Mouse (Mus musculus): ENCODE results near the gene Cyp2d34. TPM values are rescaled to one million over a fixed set of nuclear protein-coding genes. Genes with fewer than 3 reads are reported as not detected.

The Cyp2d34 gene
- polyA plus RNA-seq, 1 experiment: not detected

DNA sequence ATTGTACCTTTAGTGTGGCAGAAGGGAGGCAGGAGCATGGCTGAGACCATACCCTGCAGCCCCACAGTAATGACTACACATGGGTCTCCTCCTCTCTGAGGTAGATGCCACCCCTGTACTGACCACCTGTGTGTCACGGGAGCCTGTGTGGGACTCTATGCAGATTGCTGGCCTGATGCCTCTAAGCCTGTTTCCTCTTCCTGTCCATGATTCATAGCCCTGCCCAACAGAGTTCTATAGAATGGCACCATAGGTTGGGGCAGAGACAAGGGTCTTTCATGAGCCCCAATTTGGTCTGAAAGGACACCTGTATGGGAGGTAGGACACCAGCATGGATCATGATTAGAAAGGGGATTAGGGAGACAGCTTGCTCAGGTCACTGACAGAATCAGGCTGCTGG is 1.2 kb upstream of the Cyp2d34 start:
- Histone ChIP-seq H3K4me3 (ENCODE audit: insufficient read depth, low read length) (no peak overlapping the region), H3K27ac (ENCODE audit: insufficient read depth, low read length) (no peak overlapping the region), H3K4me1 (ENCODE audit: control insufficient read depth, insufficient read depth, low read length) (no peaks in the 10 kb centered on the region)
- TF ChIP-seq CTCF (IDR thresholded peaks at IDR 0.05; ENCODE audit: borderline replicate concordance, insufficient read depth, low read length) (no peak), POLR2A (IDR thresholded peaks at IDR 0.05; ENCODE audit: low read depth, low read length) (no peak)

DNA sequence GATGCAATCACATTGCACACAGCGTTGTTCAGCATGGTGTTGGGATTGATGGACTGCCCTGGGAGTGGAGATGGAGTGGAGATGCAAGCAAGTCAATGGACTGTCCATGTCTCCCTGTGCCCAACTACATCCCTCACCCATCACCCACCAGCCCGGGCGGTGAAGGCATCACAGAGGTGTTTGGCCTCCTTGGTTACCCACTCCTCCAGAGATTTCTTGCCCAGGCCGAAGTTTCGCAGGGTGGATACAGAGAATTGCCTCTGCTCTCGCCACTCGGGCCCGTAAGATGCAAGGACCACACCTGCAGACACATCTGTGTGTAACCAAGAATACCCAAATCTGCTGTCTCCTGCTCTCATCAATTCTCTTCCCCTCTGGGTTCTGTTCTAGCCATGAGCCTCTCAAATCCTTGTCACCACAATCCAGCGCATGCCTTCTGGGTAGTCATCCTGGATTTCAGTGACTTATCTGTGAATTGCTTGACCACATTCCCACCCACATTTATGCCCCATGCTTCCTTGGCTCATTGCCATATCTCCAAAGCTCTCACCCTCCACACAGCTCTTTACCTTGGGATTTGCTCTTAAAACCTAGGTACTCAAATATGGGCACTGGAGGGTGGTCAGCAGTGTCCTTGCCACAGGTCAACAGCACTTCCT is 2.3 kb downstream of the Cyp2d34 start:
- no peak overlapping the region for H3K4me3 ChIP-seq (ENCODE audit: insufficient read depth, low read length)
- H3K27ac ChIP-seq (ENCODE audit: insufficient read depth, low read length): no peak overlapping the region
- H3K4me1 ChIP-seq (ENCODE audit: control insufficient read depth, insufficient read depth, low read length): no peaks in the 10 kb centered on the region
- TF ChIP-seq POLR2A (IDR thresholded peaks at IDR 0.05; ENCODE audit: low read depth, low read length) (no peak), CTCF (IDR thresholded peaks at IDR 0.05; ENCODE audit: borderline replicate concordance, insufficient read depth, low read length) (no peak)

DNA sequence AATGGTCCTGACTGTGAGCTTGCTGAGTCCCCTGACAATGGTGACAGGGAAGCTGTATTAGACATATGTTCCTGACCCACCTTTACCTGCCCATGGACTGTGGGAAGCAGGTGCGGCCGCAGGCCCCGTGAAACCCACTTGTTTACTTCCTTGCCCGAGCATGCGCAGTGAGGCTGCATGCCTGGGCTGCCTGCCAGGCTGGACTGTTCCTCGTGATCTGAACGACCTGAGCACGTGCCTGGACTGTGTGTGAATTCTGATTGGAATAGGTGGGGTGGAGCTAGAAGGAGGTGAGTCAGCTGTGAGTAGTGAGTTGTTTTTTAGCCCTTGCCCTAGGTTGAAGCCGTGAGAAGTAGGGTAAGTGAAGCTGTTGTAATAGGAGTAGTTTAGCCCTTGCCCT is 38.1 kb downstream of the Cyp2d34 start:
- Histone ChIP-seq H3K4me1 (ENCODE audit: control insufficient read depth, insufficient read depth, low read length) (no peaks in the 10 kb centered on the region), H3K4me3 (ENCODE audit: insufficient read depth, low read length) (no peak overlapping the region), H3K27ac (ENCODE audit: insufficient read depth, low read length) (no peak overlapping the region)
- TF ChIP-seq POLR2A (IDR thresholded peaks at IDR 0.05; ENCODE audit: low read depth, low read length): no peak
- TF ChIP-seq CTCF (IDR thresholded peaks at IDR 0.05; ENCODE audit: borderline replicate concordance, insufficient read depth, low read length): no peak

DNA sequence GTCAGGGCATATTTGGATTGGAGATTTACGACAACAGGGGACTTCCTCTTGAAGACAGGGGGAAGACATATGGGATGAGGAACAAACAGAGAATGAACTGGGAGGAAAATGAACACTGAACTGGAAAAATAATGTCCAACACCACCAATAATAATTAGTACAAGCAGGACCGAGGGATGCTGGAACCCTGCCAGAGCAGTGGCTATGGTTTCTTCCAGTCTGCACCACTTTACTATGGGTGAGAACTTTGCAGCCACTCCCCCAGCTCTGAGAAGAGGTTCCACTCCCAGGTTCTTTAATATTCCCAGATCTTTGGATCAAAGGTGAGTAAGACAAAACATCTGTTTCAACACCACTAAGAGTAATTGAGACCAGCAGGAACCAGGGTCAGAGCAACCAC is 41.7 kb downstream of the Cyp2d34 start:
- H3K4me3 ChIP-seq (ENCODE audit: insufficient read depth, low read length): no peak overlapping the region
- no peak overlapping the region for H3K27ac ChIP-seq (ENCODE audit: insufficient read depth, low read length)
- TF ChIP-seq CTCF (IDR thresholded peaks at IDR 0.05; ENCODE audit: borderline replicate concordance, insufficient read depth, low read length) (no peak), POLR2A (IDR thresholded peaks at IDR 0.05; ENCODE audit: low read depth, low read length) (no peak)
- no peaks in the 10 kb centered on the region for H3K4me1 ChIP-seq (ENCODE audit: control insufficient read depth, insufficient read depth, low read length)

DNA sequence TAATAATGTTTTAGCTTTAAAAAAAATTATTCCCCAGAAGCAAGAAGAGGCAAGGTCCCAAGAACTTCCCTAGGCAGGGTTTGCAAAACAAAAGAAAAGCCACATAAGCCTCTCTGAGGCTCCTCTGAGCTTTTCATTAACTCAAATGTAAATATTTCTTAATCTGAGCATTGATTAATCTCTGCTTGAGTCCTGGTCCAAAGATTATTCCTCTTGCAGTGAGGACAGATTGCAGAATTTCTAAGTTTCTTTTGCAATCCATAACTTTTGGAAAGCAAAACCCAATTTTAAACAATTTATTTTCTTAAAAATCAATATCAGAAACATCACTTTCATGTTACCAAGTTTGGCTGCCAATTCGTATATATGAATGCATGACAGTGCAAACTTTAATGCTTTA is 47.9 kb downstream of the Cyp2d34 start:
- Histone ChIP-seq H3K4me1 (ENCODE audit: control insufficient read depth, insufficient read depth, low read length) (no peaks in the 10 kb centered on the region), H3K4me3 (ENCODE audit: insufficient read depth, low read length) (no peak overlapping the region), H3K27ac (ENCODE audit: insufficient read depth, low read length) (no peak overlapping the region)
- TF ChIP-seq CTCF (IDR thresholded peaks at IDR 0.05; ENCODE audit: borderline replicate concordance, insufficient read depth, low read length) (no peak), POLR2A (IDR thresholded peaks at IDR 0.05; ENCODE audit: low read depth, low read length) (no peak)

Other genes with a start within 250 kb of the Cyp2d34 start
- 4.4 and 4.9 TPM in 2 replicates for gene Cyp2d22, start 240.7 kb downstream of the Cyp2d34 start, polyA plus RNA-seq (2011; ENCODE audit: insufficient read length, low read depth, missing spikeins)
- not detected in 2 replicates for gene Cyp2d11, start 226.9 kb downstream of the Cyp2d34 start, polyA plus RNA-seq (2011; ENCODE audit: insufficient read length, low read depth, missing spikeins)
- not detected in 2 replicates for gene Cyp2d10, start 213.8 kb downstream of the Cyp2d34 start, polyA plus RNA-seq (2011; ENCODE audit: insufficient read length, low read depth, missing spikeins)
- not detected in 2 replicates for gene Cyp2d9, start 187.5 kb downstream of the Cyp2d34 start, polyA plus RNA-seq (2011; ENCODE audit: insufficient read length, low read depth, missing spikeins)
- gene Cyp2d12, start 65.9 kb downstream of the Cyp2d34 start, polyA plus RNA-seq (2011; ENCODE audit: insufficient read length, low read depth, missing spikeins): not detected in 2 replicates
- gene Cyp2d40, start 143.2 kb upstream of the Cyp2d34 start, polyA plus RNA-seq (2011; ENCODE audit: insufficient read length, low read depth, missing spikeins): not detected in 2 replicates
- not detected in 2 replicates for gene Cyp2d26, start 173.3 kb upstream of the Cyp2d34 start, polyA plus RNA-seq (2011; ENCODE audit: insufficient read length, low read depth, missing spikeins)